Mouse (Mus musculus) heart, adult 2 months (tissue): ENCODE results near the gene Grk2.

Experiments
- CTCF ChIP-seq: fragments of 200-600 bp; IDR thresholded peaks from 2 replicates; pipeline ENCODE4 v1.8.1; 2022; ENCODE audit warnings: antibody characterized with exemption, mild to moderate bottlenecking, moderate library complexity
- EP300 ChIP-seq: fragments of 200-500 bp; IDR thresholded peaks from 2 replicates; pipeline ENCODE4 v1.6.1; 2011; ENCODE audit warnings: low read depth, low read length, control low read depth; ENCODE audit not compliant: insufficient read depth
- POLR2A ChIP-seq: fragments of 200-500 bp; IDR thresholded peaks from 2 replicates; pipeline ENCODE4 v1.6.1; 2011; ENCODE audit warnings: mild to moderate bottlenecking, low read depth, low read length, control low read depth; ENCODE audit not compliant: insufficient read depth

DNA sequence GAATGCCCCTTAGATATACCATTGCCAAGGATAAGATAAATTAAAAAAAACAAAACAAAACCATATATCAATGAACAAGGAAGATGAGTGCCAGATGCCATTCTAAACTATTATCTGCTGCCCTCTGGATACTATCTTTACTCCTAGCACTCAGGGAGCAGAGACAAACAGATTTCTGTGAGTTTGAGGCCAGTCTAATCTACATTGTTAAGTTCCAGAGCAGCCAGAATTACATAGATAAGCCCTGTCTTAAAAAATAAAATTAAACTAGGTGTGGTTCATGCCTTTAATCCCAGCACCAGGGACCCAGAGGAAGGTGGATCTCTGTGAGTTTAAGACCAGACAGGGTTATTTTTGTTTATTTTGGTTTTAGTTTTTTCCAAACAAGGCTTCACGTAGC, 40.5 kb upstream of the Grk2 start:
- TF ChIP-seq EP300 (no peak), CTCF (no peak), POLR2A (no peak)
